In the genomic region with DNA sequence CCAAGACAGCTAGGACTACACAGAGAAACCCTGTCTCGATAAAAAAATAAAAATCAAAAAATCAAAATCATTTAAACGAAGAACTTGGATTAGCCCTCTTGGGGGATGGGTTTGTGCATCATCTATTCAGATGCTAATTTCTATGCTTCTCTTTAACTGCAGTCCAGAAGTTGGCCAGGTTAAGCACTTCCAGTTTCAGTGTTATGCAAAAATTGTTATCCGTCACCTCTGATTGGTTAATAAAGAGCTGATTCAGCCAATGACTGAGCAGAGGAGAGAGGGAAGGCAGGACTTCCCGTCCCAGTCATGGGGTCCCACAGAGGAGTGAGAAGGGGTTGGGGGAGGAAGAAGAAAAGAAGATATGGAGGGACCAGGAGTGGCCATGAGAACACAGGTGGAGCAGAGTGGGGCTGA, we compare ENCODE assay signal across 11 mouse cellular contexts. TPM values are rescaled to one million over a fixed set of nuclear protein-coding genes. Genes with fewer than 3 reads are reported as not detected.
DNase-seq lines count a peak whose midpoint lies in the region; ATAC-seq and TF ChIP-seq lines count a peak whose summit lies in the region.
"Had no signal": no experiment of that assay in that cellular context is flagged by ENCODE, and none has a peak within 500 bp of the region (broad histone marks: within the 10 kb centered on the region; RNA-seq: fewer than 3 reads in every experiment).

No protein-coding gene starts in this region.

- H3K9me3 ChIP-seq in lung, postnatal 0 days (ENCODE audit: low read length), result no peaks in the 10 kb centered on the region
- no peaks in the 10 kb centered on the region for H3K9me3 ChIP-seq in hindbrain, embryonic 13.5 days
- no peaks in the 10 kb centered on the region for H3K9me3 ChIP-seq in neural tube, embryonic 15.5 days (replicated peaks)
- H3K9me3 ChIP-seq: embryonic facial prominence, embryonic 12.5 days; heart, embryonic 12.5 days had no signal

- no peak overlapping the region for H3K27ac ChIP-seq in lung, postnatal 0 days (ENCODE audit: low read length)
- H3K27ac ChIP-seq in hindbrain, embryonic 13.5 days, result no peak overlapping the region
- H3K27ac ChIP-seq in neural tube, embryonic 15.5 days (replicated peaks), result no peak overlapping the region
- H3K27ac ChIP-seq: embryonic facial prominence, embryonic 12.5 days had no signal

- no peaks in the 10 kb centered on the region for H3K27me3 ChIP-seq in lung, postnatal 0 days (replicated peaks; ENCODE audit: insufficient read depth, low read length)
- no peaks in the 10 kb centered on the region for H3K27me3 ChIP-seq in hindbrain, embryonic 13.5 days
- H3K27me3 ChIP-seq in neural tube, embryonic 15.5 days (replicated peaks), result no peaks in the 10 kb centered on the region
- H3K27me3 ChIP-seq: embryonic facial prominence, embryonic 12.5 days; heart, embryonic 12.5 days had no signal

- WGBS in lung, postnatal 0 days, result 68% methylated on average over 4 of the region's 4 CpGs
- WGBS in hindbrain, embryonic 13.5 days, result 58% methylated on average over 4 of the region's 4 CpGs
- WGBS in neural tube, embryonic 15.5 days, result 59% methylated on average over 4 of the region's 4 CpGs

- H3K4me2 ChIP-seq in lung, postnatal 0 days (replicated peaks; ENCODE audit: low read depth, low read length), result no peak overlapping the region
- 0 out of 2 replicates have a peak overlapping the region, but pooled peaks have one; percentile 16 for H3K4me2 ChIP-seq in hindbrain, embryonic 13.5 days
- peak overlapping the region; percentile 20 for H3K4me2 ChIP-seq in neural tube, embryonic 15.5 days
- H3K4me2 ChIP-seq: embryonic facial prominence, embryonic 12.5 days; heart, embryonic 12.5 days had no signal

- H3K4me3 ChIP-seq in lung, postnatal 0 days (ENCODE audit: low read depth, low read length), result no peak overlapping the region
- H3K4me3 ChIP-seq in hindbrain, embryonic 13.5 days, result no peak overlapping the region
- H3K4me3 ChIP-seq in neural tube, embryonic 15.5 days (replicated peaks), result no peak overlapping the region
- H3K4me3 ChIP-seq: embryonic facial prominence, embryonic 12.5 days; heart, embryonic 12.5 days had no signal

- H3K9ac ChIP-seq in lung, postnatal 0 days (replicated peaks; ENCODE audit: low read depth), result no peak overlapping the region
- H3K9ac ChIP-seq in hindbrain, embryonic 13.5 days, result no peak overlapping the region
- peak overlapping the region; percentile 14; the same call in 1 of the 2 replicates for H3K9ac ChIP-seq in neural tube, embryonic 15.5 days (replicated peaks)
- H3K9ac ChIP-seq: embryonic facial prominence, embryonic 12.5 days; heart, embryonic 12.5 days had no signal

- no peak for ATAC-seq in lung, postnatal 0 days
- no peak for ATAC-seq in hindbrain, embryonic 13.5 days (ENCODE audit: low FRiP score)
- ATAC-seq in neural tube, embryonic 15.5 days (ENCODE audit: low FRiP score), result no peak

- no peak for TF ChIP-seq CTCF in lung, postnatal 0 days (IDR thresholded peaks at IDR 0.05)

- peaks cover 15% of the 10 kb centered on the region for H3K4me1 ChIP-seq in lung, postnatal 0 days (ENCODE audit: insufficient read depth, low read depth, low read length)
- peaks cover 54% of the 10 kb centered on the region for H3K4me1 ChIP-seq in hindbrain, embryonic 13.5 days (replicated peaks)
- H3K4me1 ChIP-seq in neural tube, embryonic 15.5 days, result peaks cover 57% of the 10 kb centered on the region

- intact Hi-C loops in heart, postnatal 36 days (cut with DNase I), result loop anchor here (2.0 kb wide), 1 partner anchor 13 kb away; a partner anchor contains a TSS

- H3K36me3 ChIP-seq in lung, postnatal 0 days (ENCODE audit: insufficient read depth, low read length), result peaks cover 4% of the 10 kb centered on the region; the same call in 1 of the 2 replicates
- peaks cover 30% of the 10 kb centered on the region for H3K36me3 ChIP-seq in hindbrain, embryonic 13.5 days
- peaks cover 18% of the 10 kb centered on the region for H3K36me3 ChIP-seq in neural tube, embryonic 15.5 days

- DNase-seq in lung, postnatal 0 days (ENCODE audit: low spot score), result peak; percentile 46
- DNase-seq in lung, postnatal 4 days, result no peak
- peak; percentile 99 for DNase-seq in R1 (ENCODE audit: low read depth, low spot score)
- DNase-seq in layer of hippocampus, adult 9-10 months (ENCODE audit: low spot score), result no peak
- DNase-seq in heart, postnatal 36 days, result no peak
- DNase-seq in ovary, adult 18-20 months (ENCODE audit: low spot score), result no peak
- DNase-seq: adrenal gland, postnatal 10 days had no signal

- no peak for TF ChIP-seq EP300 in lung, postnatal 0 days (IDR thresholded peaks at IDR 0.05)

RNA-seq across cellular contexts. Expression of a gene that starts 1.9 kb away (rescaled TPM):
- polyA plus RNA-seq in lung, postnatal 0 days (2015; fragmentation: Nextera tagmentation; extraction: Ambion mirVana), result 11.4 and 12.2 TPM in 2 replicates
- 29.9 and 30.1 TPM in 2 replicates for polyA plus RNA-seq in hindbrain, embryonic 13.5 days (2015; fragmentation: Nextera tagmentation; extraction: Ambion mirVana)
- polyA plus RNA-seq in neural tube, embryonic 15.5 days (2015; fragmentation: Nextera tagmentation; extraction: Ambion mirVana), result 22.9 and 25.1 TPM in 2 replicates
- 10 to 100 TPM; 28.4 to 29.6 TPM for total RNA-seq in heart, postnatal 36 days (2021)

RNA-seq across cellular contexts. Expression of a gene that starts 2.2 kb away (rescaled TPM):
- 96.2 and 109 TPM in 2 replicates for polyA plus RNA-seq in lung, postnatal 0 days (2015; fragmentation: Nextera tagmentation; extraction: Ambion mirVana)
- 87.1 and 87.8 TPM in 2 replicates for polyA plus RNA-seq in hindbrain, embryonic 13.5 days (2015; fragmentation: Nextera tagmentation; extraction: Ambion mirVana)
- 93.2 and 97.1 TPM in 2 replicates for polyA plus RNA-seq in neural tube, embryonic 15.5 days (2015; fragmentation: Nextera tagmentation; extraction: Ambion mirVana)
- total RNA-seq in heart, postnatal 36 days (2021), result 10 to 100 TPM; 47.4 to 47.7 TPM

RNA-seq across cellular contexts. Expression of a gene that starts 13.8 kb away (rescaled TPM):
- 59.9 and 72.9 TPM in 2 replicates for polyA plus RNA-seq in lung, postnatal 0 days (2015; fragmentation: Nextera tagmentation; extraction: Ambion mirVana)
- 64.9 and 67.2 TPM in 2 replicates for polyA plus RNA-seq in hindbrain, embryonic 13.5 days (2015; fragmentation: Nextera tagmentation; extraction: Ambion mirVana)
- polyA plus RNA-seq in neural tube, embryonic 15.5 days (2015; fragmentation: Nextera tagmentation; extraction: Ambion mirVana), result 56.5 and 65.2 TPM in 2 replicates
- total RNA-seq in heart, postnatal 36 days (2021), result 100 to 1,000 TPM; 187 to 210 TPM

RNA-seq across cellular contexts. Expression of a gene that starts 42.9 kb away (rescaled TPM):
- polyA plus RNA-seq in lung, postnatal 0 days (2015; fragmentation: Nextera tagmentation; extraction: Ambion mirVana), result 0.33 TPM in 1 of 2 replicates, not detected in the other
- 0.19 and 0.49 TPM in 2 replicates for polyA plus RNA-seq in hindbrain, embryonic 13.5 days (2015; fragmentation: Nextera tagmentation; extraction: Ambion mirVana)
- 0.40 and 0.42 TPM in 2 replicates for polyA plus RNA-seq in neural tube, embryonic 15.5 days (2015; fragmentation: Nextera tagmentation; extraction: Ambion mirVana)
- total RNA-seq in heart, postnatal 36 days (2021), result under 1 TPM; 0.50 to 0.62 TPM

RNA-seq across cellular contexts. Expression of a gene that starts 53.6 kb away (rescaled TPM):
- polyA plus RNA-seq in lung, postnatal 0 days (2015; fragmentation: Nextera tagmentation; extraction: Ambion mirVana), result 1.4 and 2.5 TPM in 2 replicates
- 9.9 and 10.2 TPM in 2 replicates for polyA plus RNA-seq in hindbrain, embryonic 13.5 days (2015; fragmentation: Nextera tagmentation; extraction: Ambion mirVana)
- 6.5 and 13.1 TPM in 2 replicates for polyA plus RNA-seq in neural tube, embryonic 15.5 days (2015; fragmentation: Nextera tagmentation; extraction: Ambion mirVana)
- total RNA-seq in heart, postnatal 36 days (2021), result under 1 TPM; 0.54 to 0.58 TPM

Comparison
In these comparisons a context has a peak if more than half of its experiments do, and no peak if none do; other contexts are left out.
1. DNase-seq: peak in lung, postnatal 0 days (single experiment) and R1 (single experiment); none in lung, postnatal 4 days (0 of 2), layer of hippocampus, adult 9-10 months (single experiment), heart, postnatal 36 days (0 of 2) and ovary, adult 18-20 months (single experiment).